Mouse (Mus musculus) liver, adult 10 weeks (tissue): ENCODE data around the gene Fndc3c1. TPM values are rescaled to one million over a fixed set of nuclear protein-coding genes. Genes with fewer than 3 reads are reported as not detected.

Source experiments
- polyA plus RNA-seq: library from polyadenylated mRNA; stranded (reverse); fragments of 350-450 nt; fragmentation: Illumina TruSeq; extraction: RNeasy Lipid Tissue Mini Kit (QIAGEN cat#74804); gene quantifications from one replicate; pipeline ENCODE4 v1.2.3, GENCODE M21; 2014; ENCODE audit warnings: low read depth, low replicate concordance

Gene Fndc3c1
- not detected for polyA plus RNA-seq

GRCm38 (mm10) chrX:106485101-106485651, at the start of gene Fndc3c1:
TSS of gene Fndc3c1 (minus strand) at chrX:106485401.

Other genes with a start within 250 kb of the Fndc3c1 start
- gene Fnd3c2, start 230.0 kb downstream of the Fndc3c1 start, polyA plus RNA-seq: not detected
- gene Gm5127, start 97.8 kb upstream of the Fndc3c1 start, polyA plus RNA-seq: not detected
- gene Cysltr1, start 118.3 kb upstream of the Fndc3c1 start, polyA plus RNA-seq: 1.5 TPM